Mouse (Mus musculus): ENCODE measurements at regions not wholly inside any gene's neighbourhood (a gene's known extent, or its start where the extent isn't known, plus 50 kb on each side); places are given as distances from the start of the nearest gene placed in this dataset.

DNA sequence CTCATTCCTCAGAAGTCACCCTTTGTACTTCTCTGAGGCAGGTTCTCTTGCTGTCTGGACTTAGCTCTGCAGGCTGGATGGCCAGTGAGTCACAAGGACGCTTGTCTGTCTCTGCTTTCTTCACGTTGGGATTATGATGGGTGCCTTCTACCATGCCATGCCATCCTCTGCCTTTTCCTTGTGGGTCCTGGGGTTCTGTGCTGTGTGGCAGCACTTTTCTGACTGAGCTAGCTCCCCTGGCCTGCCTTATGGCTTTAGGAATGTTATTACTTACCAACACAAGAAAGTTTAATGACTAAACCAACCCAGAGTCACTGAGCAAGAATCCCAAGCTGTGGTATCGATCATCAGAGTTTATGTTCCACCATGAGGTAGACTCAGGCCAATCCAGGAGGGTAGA, 280.7 kb downstream of the Gm49356 start:
- no peak overlapping the region for H3K4me3 ChIP-seq (ENCODE audit: insufficient read depth in 1 of 2, low read depth in 2 of 2, low read length in 2 of 2)

DNA sequence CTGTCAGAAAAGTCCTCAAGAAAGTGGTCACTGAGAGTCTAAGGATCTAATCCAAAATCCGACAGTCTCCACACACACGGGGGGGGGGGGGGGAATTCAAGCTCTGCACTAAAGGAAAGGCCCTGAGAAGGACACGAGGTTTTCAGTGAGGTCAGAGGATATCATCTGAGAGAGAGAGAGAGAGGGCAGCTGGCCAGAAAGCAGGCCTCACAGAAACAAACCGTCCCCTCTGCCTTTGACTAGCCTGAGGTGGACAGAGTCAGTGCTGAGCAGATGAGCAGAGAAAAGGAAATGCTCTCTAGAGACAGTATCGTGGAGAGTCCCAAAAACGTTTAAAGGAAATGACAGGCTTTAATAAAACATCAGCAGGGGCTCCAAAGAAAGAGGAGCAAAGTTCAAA, 282.0 kb downstream of the Gm49356 start:
- DNase-seq (ENCODE audit: low read depth in 3 of 3, low spot score in 3 of 3): no peak

More for the DNA sequence above, 280.7 kb downstream of the Gm49356 start:
- TF ChIP-seq EP300 (IDR thresholded peaks at IDR 0.05; ENCODE audit: low read depth) (no peak), CTCF (IDR thresholded peaks at IDR 0.05; ENCODE audit: low read depth) (no peak)
- DNase-seq (ENCODE audit: low read depth in 3 of 3, low spot score in 3 of 3) (no peak), ATAC-seq (ENCODE audit: insufficient read depth) (no peak)
- no peaks in the 10 kb centered on the region; a peak in 1 of 4 replicates for H3K4me1 ChIP-seq (replicated peaks; ENCODE audit: control insufficient read depth in 2 of 2, insufficient read depth in 2 of 2, low read length in 1 of 2)
- H3K9me3 ChIP-seq (ENCODE audit: control insufficient read depth, low read length): no peaks in the 10 kb centered on the region
- 74% methylated on average over 3 of the region's 3 CpGs for WGBS (ENCODE audit: insufficient replicate concordance)
- H3K27ac ChIP-seq: no peak overlapping the region
- no peaks in the 10 kb centered on the region for H3K36me3 ChIP-seq (replicated peaks; ENCODE audit: control insufficient read depth, insufficient read depth, low read depth)
- no peak overlapping the region for H3K9ac ChIP-seq (replicated peaks)
- H3K27me3 ChIP-seq (ENCODE audit: control insufficient read depth, insufficient read depth, low read length): no peaks in the 10 kb centered on the region
- no peak overlapping the region for H3K4me2 ChIP-seq (ENCODE audit: low read depth)

DNA sequence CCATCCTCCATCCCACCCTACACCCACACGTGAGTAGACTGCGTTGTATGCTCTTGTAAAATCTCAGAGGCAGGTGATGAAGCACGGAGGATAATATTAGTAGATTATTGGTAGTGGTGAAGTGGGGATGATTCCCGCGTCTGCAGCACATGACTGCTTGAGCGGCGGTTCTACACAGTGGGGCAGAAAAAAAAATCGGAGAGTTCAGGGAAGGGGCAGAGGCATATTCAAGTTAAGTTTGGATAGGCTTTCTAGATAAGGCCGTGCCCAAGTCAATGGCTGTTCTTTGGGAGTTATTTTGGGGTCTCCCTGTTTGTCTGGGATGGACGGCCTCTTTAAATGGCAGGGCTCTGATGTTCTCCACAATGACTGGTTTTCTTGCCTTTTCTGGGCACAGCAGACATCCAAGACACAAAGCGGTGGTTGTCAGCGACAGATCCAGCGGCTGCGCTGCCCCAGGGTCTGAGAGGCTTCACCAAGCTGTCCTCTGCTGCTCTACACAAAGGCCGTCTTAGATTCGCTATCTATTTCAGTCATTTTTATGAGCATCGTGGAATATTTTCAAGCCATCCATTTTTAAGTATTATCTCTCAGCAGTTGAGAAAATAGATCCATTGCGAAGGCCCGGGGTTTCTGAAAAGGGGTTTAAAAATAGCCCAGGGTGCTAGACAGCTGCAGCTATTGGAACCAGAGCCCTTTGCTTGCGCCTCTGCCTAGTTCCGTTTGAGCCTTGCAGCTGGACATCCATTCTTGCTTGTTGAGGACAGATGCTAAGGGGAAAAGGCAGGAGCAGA, 284.6 kb downstream of the Gm49356 start:
- Histone ChIP-seq H3K4me3 (ENCODE audit: insufficient read depth in 1 of 2, low read depth in 2 of 2, low read length in 2 of 2) (no peak overlapping the region), H3K9me3 (ENCODE audit: control insufficient read depth, low read length) (no peaks in the 10 kb centered on the region), H3K4me2 (ENCODE audit: low read depth) (no peak overlapping the region), H3K36me3 (replicated peaks; ENCODE audit: control insufficient read depth, insufficient read depth, low read depth) (no peaks in the 10 kb centered on the region), H3K4me1 (replicated peaks; ENCODE audit: control insufficient read depth in 2 of 2, insufficient read depth in 2 of 2, low read length in 1 of 2) (no peaks in the 10 kb centered on the region; a peak in 1 of 4 replicates), H3K9ac (replicated peaks) (no peak overlapping the region), H3K27ac (no peak overlapping the region), H3K27me3 (ENCODE audit: control insufficient read depth, insufficient read depth, low read length) (no peaks in the 10 kb centered on the region)
- no peak for TF ChIP-seq EP300 (IDR thresholded peaks at IDR 0.05; ENCODE audit: low read depth)
- no peak for TF ChIP-seq CTCF (IDR thresholded peaks at IDR 0.05; ENCODE audit: low read depth)
- ATAC-seq (ENCODE audit: insufficient read depth) (no peak), DNase-seq (ENCODE audit: low read depth in 3 of 3, low spot score in 3 of 3) (no peak)
- WGBS (ENCODE audit: insufficient replicate concordance): 74% methylated on average over 21 of the region's 21 CpGs

More for the DNA sequence above, 282.0 kb downstream of the Gm49356 start:
- H3K9ac ChIP-seq (replicated peaks): no peak overlapping the region
- H3K27me3 ChIP-seq (ENCODE audit: control insufficient read depth, insufficient read depth, low read length): no peaks in the 10 kb centered on the region
- no peak overlapping the region for H3K4me3 ChIP-seq (ENCODE audit: insufficient read depth in 1 of 2, low read depth in 2 of 2, low read length in 2 of 2)
- no peak for ATAC-seq (ENCODE audit: insufficient read depth)
- H3K27ac ChIP-seq: no peak overlapping the region
- H3K36me3 ChIP-seq (replicated peaks; ENCODE audit: control insufficient read depth, insufficient read depth, low read depth): no peaks in the 10 kb centered on the region
- no peaks in the 10 kb centered on the region; a peak in 1 of 4 replicates for H3K4me1 ChIP-seq (replicated peaks; ENCODE audit: control insufficient read depth in 2 of 2, insufficient read depth in 2 of 2, low read length in 1 of 2)
- no peaks in the 10 kb centered on the region for H3K9me3 ChIP-seq (ENCODE audit: control insufficient read depth, low read length)
- TF ChIP-seq CTCF (IDR thresholded peaks at IDR 0.05; ENCODE audit: low read depth) (no peak), EP300 (IDR thresholded peaks at IDR 0.05; ENCODE audit: low read depth) (no peak)
- H3K4me2 ChIP-seq (ENCODE audit: low read depth): no peak overlapping the region
- WGBS (ENCODE audit: insufficient replicate concordance): 29% methylated on average over 6 of the region's 6 CpGs

DNA sequence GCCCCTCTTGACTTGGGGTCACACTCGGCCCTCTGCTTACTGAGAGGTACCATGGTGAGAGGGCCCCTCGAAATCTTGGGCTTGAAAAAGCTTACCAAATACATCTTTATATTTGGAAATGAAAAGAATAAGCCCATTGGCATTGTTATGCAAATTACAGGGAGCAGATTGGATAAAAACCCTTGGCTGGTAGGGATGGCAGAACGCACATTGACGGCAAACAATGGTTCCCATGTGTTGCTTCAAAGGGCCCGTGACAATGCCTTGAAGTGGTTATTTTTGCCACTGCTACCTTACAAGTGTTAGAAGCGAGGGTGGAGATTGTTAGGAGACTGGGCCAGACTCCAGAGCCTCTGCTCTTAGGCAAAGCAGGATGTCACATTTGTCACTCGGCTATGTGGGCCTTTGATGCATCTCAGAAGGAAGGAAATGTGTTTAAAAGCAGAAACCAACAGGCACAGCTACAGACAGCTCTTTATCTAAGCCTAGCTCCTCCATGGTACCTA, 285.2 kb downstream of the Gm49356 start:
- TF ChIP-seq CTCF (IDR thresholded peaks at IDR 0.05; ENCODE audit: low read depth) (no peak), EP300 (IDR thresholded peaks at IDR 0.05; ENCODE audit: low read depth) (no peak)
- Histone ChIP-seq H3K9ac (replicated peaks) (no peak overlapping the region), H3K4me3 (ENCODE audit: insufficient read depth in 1 of 2, low read depth in 2 of 2, low read length in 2 of 2) (no peak overlapping the region), H3K36me3 (replicated peaks; ENCODE audit: control insufficient read depth, insufficient read depth, low read depth) (no peaks in the 10 kb centered on the region), H3K9me3 (ENCODE audit: control insufficient read depth, low read length) (no peaks in the 10 kb centered on the region), H3K4me1 (replicated peaks; ENCODE audit: control insufficient read depth in 2 of 2, insufficient read depth in 2 of 2, low read length in 1 of 2) (no peaks in the 10 kb centered on the region; a peak in 1 of 4 replicates), H3K27me3 (ENCODE audit: control insufficient read depth, insufficient read depth, low read length) (no peaks in the 10 kb centered on the region), H3K4me2 (ENCODE audit: low read depth) (no peak overlapping the region), H3K27ac (no peak overlapping the region)
- DNase-seq (ENCODE audit: low read depth in 3 of 3, low spot score in 3 of 3) (no peak), ATAC-seq (ENCODE audit: insufficient read depth) (no peak)
- WGBS (ENCODE audit: insufficient replicate concordance): 44% methylated on average over 7 of the region's 7 CpGs

DNA sequence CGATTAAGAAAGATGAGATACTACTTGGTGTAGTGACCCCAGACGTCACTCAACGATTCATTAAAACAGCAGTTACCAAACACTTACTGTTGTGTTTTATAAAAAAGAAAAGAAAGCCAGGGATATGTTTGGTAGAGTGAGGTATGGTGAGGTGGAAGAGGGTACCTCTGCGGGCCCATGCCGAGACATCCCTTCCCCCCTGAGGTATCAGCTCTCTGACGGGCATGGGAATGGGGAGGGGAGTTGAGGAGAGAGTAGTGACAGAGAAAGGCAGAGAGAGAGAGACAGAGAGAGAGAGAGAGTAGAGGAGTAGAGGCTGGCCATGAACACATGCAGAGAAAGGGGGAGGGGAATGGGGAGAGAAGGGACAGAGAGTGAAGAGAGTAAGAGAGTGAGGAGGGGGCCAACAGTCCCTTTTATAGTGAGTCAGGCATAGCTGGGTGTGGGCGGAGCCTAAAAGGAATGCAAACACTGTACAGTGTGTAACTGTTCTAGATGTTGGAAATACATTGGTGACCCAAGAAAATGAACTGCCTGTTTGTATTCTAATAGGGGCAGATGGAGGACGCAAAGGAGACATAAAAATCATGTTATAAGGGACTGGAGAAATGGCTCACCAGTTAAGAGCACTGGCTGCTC, 285.9 kb downstream of the Gm49356 start:
- H3K4me2 ChIP-seq (ENCODE audit: low read depth): no peak overlapping the region
- no peaks in the 10 kb centered on the region for H3K36me3 ChIP-seq (replicated peaks; ENCODE audit: control insufficient read depth, insufficient read depth, low read depth)
- no peak overlapping the region for H3K4me3 ChIP-seq (ENCODE audit: insufficient read depth in 1 of 2, low read depth in 2 of 2, low read length in 2 of 2)
- no peaks in the 10 kb centered on the region for H3K27me3 ChIP-seq (ENCODE audit: control insufficient read depth, insufficient read depth, low read length)
- ATAC-seq (ENCODE audit: insufficient read depth) (no peak), DNase-seq (ENCODE audit: low read depth in 3 of 3, low spot score in 3 of 3) (no peak)
- H3K27ac ChIP-seq: no peak overlapping the region
- no peak overlapping the region for H3K9ac ChIP-seq (replicated peaks)
- WGBS (ENCODE audit: insufficient replicate concordance): 55% methylated on average over 8 of the region's 8 CpGs
- TF ChIP-seq EP300 (IDR thresholded peaks at IDR 0.05; ENCODE audit: low read depth) (no peak), CTCF (IDR thresholded peaks at IDR 0.05; ENCODE audit: low read depth) (no peak)
- H3K4me1 ChIP-seq (replicated peaks; ENCODE audit: control insufficient read depth in 2 of 2, insufficient read depth in 2 of 2, low read length in 1 of 2): no peaks in the 10 kb centered on the region; a peak in 1 of 4 replicates
- H3K9me3 ChIP-seq (ENCODE audit: control insufficient read depth, low read length): no peaks in the 10 kb centered on the region
